Mouse (Mus musculus): Measurements from ENCODE around the gene Jpt2.

- TF ChIP-seq CTCF (IDR thresholded peaks at IDR 0.05; ENCODE audit: borderline replicate concordance, extremely low read depth, insufficient read depth, insufficient read length) (no peak), POLR2A (IDR thresholded peaks at IDR 0.05; ENCODE audit: borderline replicate concordance, extremely low read depth, insufficient read depth, insufficient read length, poor library complexity, severe bottlenecking) (no peak)
Measured at GRCm38 (mm10) chr17:24903767-24904166, 56.7 kb downstream of the Jpt2 start.

All from brain, embryonic 14.5 days (tissue).